Mouse (Mus musculus) effector memory CD4-positive, alpha-beta T cell, adult 7 months (primary cell): Measurements from ENCODE around the gene Gm17067. TPM values are rescaled to one million over a fixed set of nuclear protein-coding genes. Genes with fewer than 3 reads are reported as not detected.

Experiments used
- polyA plus RNA-seq: library from polyadenylated mRNA; unstranded; fragments of 100-300 nt; shearing (Covaris generic); gene quantifications from one replicate; pipeline ENCODE4 v1.2.1, GENCODE M21; 2017

Gene Gm17067
- not detected for polyA plus RNA-seq

GRCm38 (mm10) chr7:42726917-42727316 is at the start of gene Gm17067:
Gene Gm17067, minus strand, starts transcription at chr7:42727017.

DNA sequence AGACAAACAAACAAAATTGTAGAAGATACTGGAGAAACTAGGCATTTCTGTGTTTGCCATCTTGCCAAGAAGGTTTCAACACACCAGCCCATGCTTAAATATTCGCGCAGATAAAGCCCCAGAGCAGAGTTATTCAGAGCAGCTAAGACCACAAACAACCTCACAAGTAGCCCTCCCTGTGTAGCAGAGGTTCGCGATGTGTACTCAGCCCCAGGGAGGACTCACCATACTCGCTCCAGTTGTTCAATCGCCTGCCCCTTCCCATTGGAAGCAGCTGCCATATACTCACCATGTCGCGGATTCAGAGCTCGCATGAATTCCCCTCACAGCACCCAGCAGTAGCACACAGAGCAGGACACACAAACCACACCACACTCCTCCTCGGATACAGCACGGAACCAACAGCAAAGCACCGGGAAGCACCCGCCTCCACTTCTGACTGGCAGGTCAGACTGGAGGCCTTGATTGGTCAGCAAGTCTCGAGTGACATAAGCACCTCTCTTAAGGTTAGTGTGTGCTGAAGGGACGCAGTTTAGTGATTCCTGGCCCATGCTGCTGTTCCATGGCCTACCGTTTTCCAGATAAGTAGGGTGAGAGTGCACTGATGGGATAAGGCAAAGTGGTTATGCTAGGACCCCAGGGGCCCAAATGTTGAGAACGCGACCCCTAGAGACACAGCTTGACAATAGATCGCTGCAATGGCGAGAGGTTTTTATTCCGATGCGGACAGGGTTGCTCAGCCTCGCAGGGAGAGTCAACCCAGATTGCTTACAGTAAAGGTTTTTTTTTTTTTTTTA is 34.3 kb downstream of the Gm17067 start, which contains the start of gene Zfp975:
Zfp975 (minus strand) TSS at position 381 of the 797 bp plus-strand sequence.

Other genes starting within 250 kb of the Gm17067 start
- 13.4 TPM for gene Zfp141, start 221.3 kb downstream of the Gm17067 start, polyA plus RNA-seq
- gene Gm21028, start 148.4 kb downstream of the Gm17067 start, polyA plus RNA-seq: not detected
- gene Zfp977, start 134.5 kb downstream of the Gm17067 start, polyA plus RNA-seq: not detected
- 0.93 TPM for gene Zfp976, start 84.4 kb downstream of the Gm17067 start, polyA plus RNA-seq
- gene Zfp975, start 34.3 kb downstream of the Gm17067 start, polyA plus RNA-seq: 0.90 TPM
- gene Vmn2r62, start 66.5 kb upstream of the Gm17067 start, polyA plus RNA-seq: not detected
- 0.18 TPM for gene Gm2381, start 140.2 kb upstream of the Gm17067 start, polyA plus RNA-seq
- gene Vmn2r63, start 206.8 kb upstream of the Gm17067 start, polyA plus RNA-seq: 0.06 TPM